Mouse (Mus musculus) frontal cortex, postnatal 25 days (tissue): ENCODE data around the gene Gdpd2.

Source experiments
- DNase-seq, 2 experiments: peaks; one replicate each; pipeline ENCODE4 v3.0.0; 2022; ENCODE audit warnings: low spot score in 2 of 2

Gene Gdpd2

DNA sequence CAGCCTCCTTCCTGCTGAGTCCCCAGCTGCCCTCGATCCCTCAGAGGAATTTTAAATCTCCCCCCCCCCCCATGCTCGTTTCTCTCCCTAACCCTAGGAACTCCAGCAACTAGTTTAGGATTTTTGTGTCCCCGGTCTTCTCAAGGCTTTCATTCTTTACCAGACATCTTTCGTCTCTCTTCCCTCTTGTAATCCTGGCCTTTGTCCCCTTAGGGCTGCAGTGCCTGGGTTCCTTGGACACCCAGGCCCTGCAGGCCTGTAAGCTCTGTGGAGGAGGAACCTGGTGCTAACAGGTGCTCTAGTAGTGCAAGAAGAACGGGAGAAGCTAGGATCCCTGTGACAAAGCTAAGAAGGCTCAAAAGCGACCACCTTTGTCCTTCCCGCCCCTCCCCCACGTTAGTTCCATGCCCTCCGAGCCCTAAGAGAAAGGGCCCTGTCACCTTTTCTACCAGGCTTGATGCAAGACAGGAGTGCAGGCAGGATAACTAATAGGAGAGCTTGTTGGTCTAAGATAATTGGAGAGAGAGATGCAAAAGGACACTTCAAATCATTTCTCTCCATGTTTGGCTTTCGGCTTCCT, 48.1 kb downstream of the Gdpd2 start:
- DNase-seq: no peak

DNA sequence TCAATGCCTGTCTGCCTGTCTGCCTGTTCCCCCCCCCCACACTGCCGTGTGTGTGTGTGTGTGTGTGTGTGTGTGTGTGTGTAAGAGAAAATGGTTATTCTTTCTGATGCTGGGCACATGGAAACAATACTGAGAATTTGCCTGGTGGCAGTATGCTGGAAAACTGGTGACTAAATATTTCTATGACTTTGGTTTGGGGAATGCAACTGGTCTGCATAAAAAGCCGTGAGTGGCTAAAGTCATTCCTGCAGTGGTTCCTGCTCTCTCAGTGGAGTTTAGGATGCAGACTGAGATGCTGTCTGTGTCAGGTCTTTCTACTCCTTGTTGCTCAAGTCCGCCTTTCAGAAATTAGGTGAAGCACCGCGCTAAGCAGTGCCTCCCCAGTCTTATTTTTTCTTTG, 48.7 kb downstream of the Gdpd2 start:
- DNase-seq: no peak
